Mouse (Mus musculus): ENCODE measurements at regions not wholly inside any gene's neighbourhood (a gene's known extent, or its start where the extent isn't known, plus 50 kb on each side); places are given as distances from the start of the nearest gene placed in this dataset.

GRCm38 (mm10) chr14:46225851-46226608 lies 153.2 kb upstream of the Gm15217 start:
- Histone ChIP-seq H3K36me3 (ENCODE audit: insufficient read depth, low read length) (no peaks in the 10 kb centered on the region), H3K27me3 (ENCODE audit: insufficient read depth, low read length) (peaks cover 12% of the 10 kb centered on the region; the same call in 1 of the 2 replicates), H3K9me3 (ENCODE audit: low read length) (no peaks in the 10 kb centered on the region), H3K4me3 (replicated peaks; ENCODE audit: low read length) (no peak overlapping the region), H3K4me1 (replicated peaks; ENCODE audit: low read depth, low read length) (peaks cover 25% of the 10 kb centered on the region)
- TF ChIP-seq POU5F1 (IDR thresholded peaks at IDR 0.05; ENCODE audit: borderline replicate concordance, low read length) (no peak), CTCF (conservative IDR thresholded peaks at IDR 0.05; ENCODE audit: low read length) (no peak), NANOG (IDR thresholded peaks at IDR 0.05; ENCODE audit: borderline replicate concordance, low read length) (no peak)

- Histone ChIP-seq H3K36me3 (ENCODE audit: insufficient read depth, low read length) (no peaks in the 10 kb centered on the region), H3K4me3 (replicated peaks; ENCODE audit: low read length) (no peak overlapping the region), H3K4me1 (replicated peaks; ENCODE audit: low read depth, low read length) (no peaks in the 10 kb centered on the region), H3K27me3 (ENCODE audit: insufficient read depth, low read length) (no peaks in the 10 kb centered on the region), H3K9me3 (ENCODE audit: low read length) (no peaks in the 10 kb centered on the region)
- TF ChIP-seq NANOG (IDR thresholded peaks at IDR 0.05; ENCODE audit: borderline replicate concordance, low read length) (no peak), POU5F1 (IDR thresholded peaks at IDR 0.05; ENCODE audit: borderline replicate concordance, low read length) (no peak), CTCF (conservative IDR thresholded peaks at IDR 0.05; ENCODE audit: low read length) (no peak)
Observed at GRCm38 (mm10) chr14:46234040-46234439, 145.2 kb upstream of the Gm15217 start.

- TF ChIP-seq CTCF (conservative IDR thresholded peaks at IDR 0.05; ENCODE audit: low read length) (no peak), POU5F1 (IDR thresholded peaks at IDR 0.05; ENCODE audit: borderline replicate concordance, low read length) (no peak), NANOG (IDR thresholded peaks at IDR 0.05; ENCODE audit: borderline replicate concordance, low read length) (no peak)
- no peaks in the 10 kb centered on the region for H3K36me3 ChIP-seq (ENCODE audit: insufficient read depth, low read length)
- no peaks in the 10 kb centered on the region for H3K27me3 ChIP-seq (ENCODE audit: insufficient read depth, low read length)
- H3K4me3 ChIP-seq (replicated peaks; ENCODE audit: low read length): no peak overlapping the region
- no peaks in the 10 kb centered on the region for H3K4me1 ChIP-seq (replicated peaks; ENCODE audit: low read depth, low read length)
- H3K9me3 ChIP-seq (ENCODE audit: low read length): no peaks in the 10 kb centered on the region
Observed at GRCm38 (mm10) chr14:46234835-46235234, 144.4 kb upstream of the Gm15217 start.

GRCm38 (mm10) chr14:46240046-46240800 lies 139.0 kb upstream of the Gm15217 start:
- H3K4me1 ChIP-seq (replicated peaks; ENCODE audit: low read depth, low read length): no peaks in the 10 kb centered on the region
- H3K36me3 ChIP-seq (ENCODE audit: insufficient read depth, low read length): no peaks in the 10 kb centered on the region
- no peak overlapping the region for H3K4me3 ChIP-seq (replicated peaks; ENCODE audit: low read length)
- H3K27me3 ChIP-seq (ENCODE audit: insufficient read depth, low read length): no peaks in the 10 kb centered on the region
- H3K9me3 ChIP-seq (ENCODE audit: low read length): no peaks in the 10 kb centered on the region
- no peak for TF ChIP-seq NANOG (IDR thresholded peaks at IDR 0.05; ENCODE audit: borderline replicate concordance, low read length)
- no peak for TF ChIP-seq CTCF (conservative IDR thresholded peaks at IDR 0.05; ENCODE audit: low read length)
- no peak for TF ChIP-seq POU5F1 (IDR thresholded peaks at IDR 0.05; ENCODE audit: borderline replicate concordance, low read length)

GRCm38 (mm10) chr14:46240896-46241295 lies 138.3 kb upstream of the Gm15217 start:
- TF ChIP-seq NANOG (IDR thresholded peaks at IDR 0.05; ENCODE audit: borderline replicate concordance, low read length) (no peak), CTCF (conservative IDR thresholded peaks at IDR 0.05; ENCODE audit: low read length) (no peak), POU5F1 (IDR thresholded peaks at IDR 0.05; ENCODE audit: borderline replicate concordance, low read length) (no peak)
- H3K9me3 ChIP-seq (ENCODE audit: low read length): no peaks in the 10 kb centered on the region
- no peak overlapping the region for H3K4me3 ChIP-seq (replicated peaks; ENCODE audit: low read length)
- no peaks in the 10 kb centered on the region for H3K36me3 ChIP-seq (ENCODE audit: insufficient read depth, low read length)
- no peaks in the 10 kb centered on the region for H3K4me1 ChIP-seq (replicated peaks; ENCODE audit: low read depth, low read length)
- H3K27me3 ChIP-seq (ENCODE audit: insufficient read depth, low read length): no peaks in the 10 kb centered on the region

GRCm38 (mm10) chr14:46247491-46248484 lies 131.4 kb upstream of the Gm15217 start:
- TF ChIP-seq CTCF (conservative IDR thresholded peaks at IDR 0.05; ENCODE audit: low read length): no peak
- TF ChIP-seq POU5F1 (IDR thresholded peaks at IDR 0.05; ENCODE audit: borderline replicate concordance, low read length): no peak
- TF ChIP-seq NANOG (IDR thresholded peaks at IDR 0.05; ENCODE audit: borderline replicate concordance, low read length): no peak
- H3K27me3 ChIP-seq (ENCODE audit: insufficient read depth, low read length): no peaks in the 10 kb centered on the region
- no peaks in the 10 kb centered on the region for H3K36me3 ChIP-seq (ENCODE audit: insufficient read depth, low read length)
- no peaks in the 10 kb centered on the region for H3K4me1 ChIP-seq (replicated peaks; ENCODE audit: low read depth, low read length)
- no peaks in the 10 kb centered on the region for H3K9me3 ChIP-seq (ENCODE audit: low read length)
- no peak overlapping the region for H3K4me3 ChIP-seq (replicated peaks; ENCODE audit: low read length)

GRCm38 (mm10) chr14:46249141-46249540 lies 130.1 kb upstream of the Gm15217 start:
- Histone ChIP-seq H3K9me3 (ENCODE audit: low read length) (no peaks in the 10 kb centered on the region), H3K36me3 (ENCODE audit: insufficient read depth, low read length) (no peaks in the 10 kb centered on the region), H3K4me3 (replicated peaks; ENCODE audit: low read length) (no peak overlapping the region), H3K4me1 (replicated peaks; ENCODE audit: low read depth, low read length) (no peaks in the 10 kb centered on the region), H3K27me3 (ENCODE audit: insufficient read depth, low read length) (no peaks in the 10 kb centered on the region)
- no peak for TF ChIP-seq POU5F1 (IDR thresholded peaks at IDR 0.05; ENCODE audit: borderline replicate concordance, low read length)
- TF ChIP-seq CTCF (conservative IDR thresholded peaks at IDR 0.05; ENCODE audit: low read length): no peak
- no peak for TF ChIP-seq NANOG (IDR thresholded peaks at IDR 0.05; ENCODE audit: borderline replicate concordance, low read length)

All from E14TG2a.4 (cell line).